Mouse (Mus musculus): Measurements from ENCODE around the gene Cubn.

DNA sequence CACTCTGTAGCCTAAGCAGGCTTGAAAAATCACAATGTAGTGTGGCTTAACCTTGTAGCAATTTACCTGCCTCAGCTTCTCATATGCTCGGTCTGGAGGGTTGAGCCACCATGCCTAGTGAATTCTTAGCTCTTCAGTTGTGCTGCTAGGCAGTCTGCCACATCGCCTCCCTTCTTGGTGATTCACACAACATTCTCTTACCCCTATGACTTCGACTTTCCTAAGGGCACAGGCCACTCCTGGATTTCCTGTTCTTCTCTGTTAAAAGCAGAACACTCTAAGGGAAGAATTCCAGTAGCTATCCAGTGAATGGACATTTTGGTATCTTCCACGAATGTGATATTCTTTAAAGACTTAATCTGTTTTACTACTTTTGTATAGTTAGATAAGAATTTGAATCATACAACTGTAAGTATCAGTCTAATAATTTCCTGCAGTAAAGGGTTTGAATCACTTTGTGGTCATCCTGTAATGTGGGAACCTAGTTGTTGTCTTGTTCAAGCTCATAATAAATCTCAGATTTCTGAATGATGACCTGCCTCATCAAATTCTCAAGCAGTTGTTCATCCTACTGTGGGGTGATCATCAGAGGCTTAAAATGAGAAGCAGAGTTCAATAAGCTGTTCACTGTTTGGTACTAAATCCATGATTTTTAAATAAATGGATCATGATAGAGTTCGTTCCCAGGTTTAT, 86.5 kb downstream of the Cubn start:
- TF ChIP-seq USF1 (IDR thresholded peaks at IDR 0.05; ENCODE audit: low read depth): no peak
- TF ChIP-seq POLR2A (IDR thresholded peaks at IDR 0.05; ENCODE audit: insufficient read length, low read depth): no peak
- TF ChIP-seq CEBPB (IDR thresholded peaks at IDR 0.05; ENCODE audit: insufficient read depth, poor library complexity, severe bottlenecking): no peak
- no peak for TF ChIP-seq E2F4 (IDR thresholded peaks at IDR 0.05; ENCODE audit: insufficient read depth)
- TF ChIP-seq TCF12 (IDR thresholded peaks at IDR 0.05; ENCODE audit: insufficient read depth, poor library complexity, severe bottlenecking): no peak
- no peak for TF ChIP-seq POLR2AphosphoS2 (IDR thresholded peaks at IDR 0.05; ENCODE audit: insufficient read length, low read depth)
- no peak for TF ChIP-seq SRF (IDR thresholded peaks at IDR 0.05; ENCODE audit: control insufficient read depth, insufficient read length, low read depth)
- no peak for TF ChIP-seq MAX (IDR thresholded peaks at IDR 0.05; ENCODE audit: low read depth)
- TF ChIP-seq MYOD1 (IDR thresholded peaks at IDR 0.05; ENCODE audit: control insufficient read depth in 1 of 3, insufficient read length in 2 of 3, low read depth in 2 of 3): no peak
- TF ChIP-seq REST (IDR thresholded peaks at IDR 0.05; ENCODE audit: insufficient read depth, insufficient read length): no peak
- TF ChIP-seq TCF3 (IDR thresholded peaks at IDR 0.05; ENCODE audit: insufficient read length, low read depth): no peak
